In the genomic region with DNA sequence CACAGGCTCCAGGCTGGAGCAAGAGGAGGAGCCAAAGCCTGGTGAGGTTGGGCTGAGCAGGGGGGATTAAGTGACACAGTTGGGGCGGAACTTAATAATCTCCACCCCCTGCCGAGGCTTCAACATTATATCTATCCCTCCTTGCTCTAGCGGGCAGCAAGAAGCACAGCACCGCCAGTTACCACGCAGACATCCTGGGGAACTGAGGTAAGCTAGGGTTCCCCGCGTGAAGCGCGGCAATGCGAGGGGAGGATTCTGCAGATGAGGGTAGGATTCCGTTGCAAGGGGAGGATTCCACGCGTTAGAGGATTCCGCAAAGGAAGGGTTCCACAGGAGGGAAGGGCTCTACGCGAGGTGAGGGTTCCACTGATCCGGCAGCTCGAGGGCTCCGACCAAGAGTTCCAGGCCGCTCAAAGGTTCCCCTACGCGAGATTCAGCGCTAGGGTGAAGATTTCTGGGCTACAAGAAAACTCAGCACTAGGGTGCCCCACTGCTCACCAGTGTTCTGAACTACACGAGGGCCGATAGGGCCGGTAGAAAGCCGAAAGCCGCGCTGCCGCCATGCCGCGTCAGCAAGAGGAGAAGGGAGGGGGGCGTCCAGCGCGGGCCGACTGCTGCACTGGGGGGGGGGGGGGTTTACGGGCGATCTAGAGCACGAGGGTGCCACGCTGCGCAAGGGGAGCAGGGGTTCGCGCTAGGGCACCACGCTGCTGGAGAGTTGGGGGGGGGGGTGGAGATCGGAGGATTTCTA, we compare ENCODE assay signal across 8 mouse cellular contexts. TPM values are rescaled to one million over a fixed set of nuclear protein-coding genes. Genes with fewer than 3 reads are reported as not detected.
DNase-seq lines count a peak whose midpoint lies in the region; ATAC-seq and TF ChIP-seq lines count a peak whose summit lies in the region.

No protein-coding gene starts in this region.

- peak; percentile 67 for DNase-seq in CD4-positive helper T cell, adult 2 months (ENCODE audit: low read depth, low spot score)
- DNase-seq in adrenal gland, adult 8-10 months: peak; percentile 71
- peak; percentile 69 for DNase-seq in lung, adult 2 months
- peak; percentile 63 for DNase-seq in thymus, adult 2 months

- H3K27me3 ChIP-seq in embryonic facial prominence, embryonic 12.5 days: no peaks in the 10 kb centered on the region
- no peaks in the 10 kb centered on the region for H3K27me3 ChIP-seq in heart, embryonic 13.5 days (replicated peaks)
- no peaks in the 10 kb centered on the region for H3K27me3 ChIP-seq in kidney, embryonic 15.5 days
- H3K27me3 ChIP-seq in neural tube, embryonic 13.5 days: no peaks in the 10 kb centered on the region
- no peaks in the 10 kb centered on the region for H3K27me3 ChIP-seq in thymus, adult 2 months (ENCODE audit: control insufficient read depth, insufficient read depth, low read length)

- peak overlapping the region; percentile 49 for H3K4me2 ChIP-seq in embryonic facial prominence, embryonic 12.5 days (replicated peaks)
- H3K4me2 ChIP-seq in heart, embryonic 13.5 days: peak overlapping the region; percentile 73
- peak overlapping the region; percentile 57 for H3K4me2 ChIP-seq in kidney, embryonic 15.5 days
- H3K4me2 ChIP-seq in neural tube, embryonic 13.5 days: peak overlapping the region; percentile 62

- TF ChIP-seq CTCF in lung, adult 2 months (IDR thresholded peaks at IDR 0.05; ENCODE audit: insufficient read depth, low read length): 0 out of 2 replicates have a peak, but pooled peaks have one; percentile 9
- no peak for TF ChIP-seq CTCF in thymus, adult 2 months (IDR thresholded peaks at IDR 0.05; ENCODE audit: borderline replicate concordance, control insufficient read depth, extremely low read depth, insufficient read depth, low read length, poor library complexity)

- peak overlapping the region; percentile 60 for H3K9ac ChIP-seq in embryonic facial prominence, embryonic 12.5 days
- H3K9ac ChIP-seq in heart, embryonic 13.5 days: peak overlapping the region; percentile 94
- H3K9ac ChIP-seq in kidney, embryonic 15.5 days: peak overlapping the region; percentile 68
- peak overlapping the region; percentile 65 for H3K9ac ChIP-seq in neural tube, embryonic 13.5 days

- peaks cover 32% of the 10 kb centered on the region for H3K9me3 ChIP-seq in embryonic facial prominence, embryonic 12.5 days
- peaks cover 25% of the 10 kb centered on the region for H3K9me3 ChIP-seq in heart, embryonic 13.5 days
- peaks cover 31% of the 10 kb centered on the region for H3K9me3 ChIP-seq in kidney, embryonic 15.5 days (replicated peaks)
- peaks cover 34% of the 10 kb centered on the region for H3K9me3 ChIP-seq in neural tube, embryonic 13.5 days

- WGBS in embryonic facial prominence, embryonic 12.5 days: 66% methylated on average over 39 of the region's 45 CpGs
- 48% methylated on average over 43 of the region's 45 CpGs for WGBS in heart, embryonic 13.5 days
- WGBS in kidney, embryonic 15.5 days: 61% methylated on average over 45 of the region's 45 CpGs
- 47% methylated on average over 40 of the region's 45 CpGs for WGBS in lung, adult 2 months
- WGBS in neural tube, embryonic 13.5 days: 50% methylated on average over 44 of the region's 45 CpGs
- WGBS in thymus, adult 2 months: 44% methylated on average over 45 of the region's 45 CpGs

- peaks cover 84% of the 10 kb centered on the region for H3K36me3 ChIP-seq in embryonic facial prominence, embryonic 12.5 days
- peaks cover 99% of the 10 kb centered on the region for H3K36me3 ChIP-seq in heart, embryonic 13.5 days
- H3K36me3 ChIP-seq in kidney, embryonic 15.5 days: peaks cover 96% of the 10 kb centered on the region
- H3K36me3 ChIP-seq in neural tube, embryonic 13.5 days: peaks cover 86% of the 10 kb centered on the region
- no peaks in the 10 kb centered on the region for H3K36me3 ChIP-seq in thymus, adult 2 months (ENCODE audit: control insufficient read depth, insufficient read depth, low read length)

- ATAC-seq in embryonic facial prominence, embryonic 12.5 days (ENCODE audit: insufficient number of reproducible peaks, insufficient read depth, low FRiP score, low TSS enrichment): peak; percentile 80
- ATAC-seq in heart, embryonic 13.5 days (ENCODE audit: extremely low read depth, insufficient number of reproducible peaks, low FRiP score, low TSS enrichment): peak; percentile 75; the same call in 1 of the 2 replicates
- ATAC-seq in kidney, embryonic 15.5 days (replicated peaks; ENCODE audit: low FRiP score): peak; percentile 91
- peak; percentile 77 for ATAC-seq in neural tube, embryonic 13.5 days (ENCODE audit: low read depth)

- peaks cover 5% of the 10 kb centered on the region for H3K4me1 ChIP-seq in embryonic facial prominence, embryonic 12.5 days
- H3K4me1 ChIP-seq in heart, embryonic 13.5 days: peaks cover 77% of the 10 kb centered on the region
- peaks cover 45% of the 10 kb centered on the region for H3K4me1 ChIP-seq in kidney, embryonic 15.5 days
- peaks cover 19% of the 10 kb centered on the region for H3K4me1 ChIP-seq in lung, adult 2 months (ENCODE audit: control insufficient read depth, insufficient read depth, low read length)
- H3K4me1 ChIP-seq in neural tube, embryonic 13.5 days (replicated peaks): peaks cover 5% of the 10 kb centered on the region; the same call in 1 of the 2 replicates
- H3K4me1 ChIP-seq in thymus, adult 2 months (replicated peaks; ENCODE audit: control insufficient read depth, insufficient read depth, low read length): peaks cover 28% of the 10 kb centered on the region

- H3K27ac ChIP-seq in embryonic facial prominence, embryonic 12.5 days: peak overlapping the region; percentile 85
- H3K27ac ChIP-seq in heart, embryonic 13.5 days (replicated peaks): peak overlapping the region; percentile 95
- H3K27ac ChIP-seq in kidney, embryonic 15.5 days: peak overlapping the region; percentile 85
- peak overlapping the region; percentile 74 for H3K27ac ChIP-seq in neural tube, embryonic 13.5 days (replicated peaks)
- peak overlapping the region; percentile 63 for H3K27ac ChIP-seq in thymus, adult 2 months (ENCODE audit: control insufficient read depth, insufficient read depth, low read length)

- H3K4me3 ChIP-seq in embryonic facial prominence, embryonic 12.5 days: peak overlapping the region; percentile 58
- H3K4me3 ChIP-seq in heart, embryonic 13.5 days: peak overlapping the region; percentile 75
- peak overlapping the region; percentile 63 for H3K4me3 ChIP-seq in kidney, embryonic 15.5 days (replicated peaks)
- peak overlapping the region; percentile 87 for H3K4me3 ChIP-seq in lung, adult 2 months (replicated peaks; ENCODE audit: extremely low read depth, low read depth, low read length)
- H3K4me3 ChIP-seq in neural tube, embryonic 13.5 days: peak overlapping the region; percentile 47
- peak overlapping the region; percentile 88 for H3K4me3 ChIP-seq in thymus, adult 2 months (ENCODE audit: control insufficient read depth, insufficient read depth, low read length)

- TF ChIP-seq POLR2A in lung, adult 2 months (IDR thresholded peaks at IDR 0.05; ENCODE audit: borderline replicate concordance, extremely low read depth, low read depth, low read length): peak; percentile 96; the same call in 1 of the 2 replicates
- peak; percentile 82 for TF ChIP-seq POLR2A in thymus, adult 2 months (IDR thresholded peaks at IDR 0.05; ENCODE audit: control insufficient read depth, extremely low read depth, insufficient read depth, low read length, poor library complexity)

RNA-seq across cellular contexts. Expression of gene Igf2r, which starts 28.1 kb away (rescaled TPM):
- total RNA-seq in adrenal gland, adult 8-10 months (2022): 10 to 100 TPM; 75.7 to 93.3 (median 83.9) TPM
- polyA plus RNA-seq in embryonic facial prominence, embryonic 12.5 days (2016; fragmentation: Nextera tagmentation; extraction: Ambion mirVana): 37.1 and 38.1 TPM in 2 replicates
- polyA plus RNA-seq in heart, embryonic 13.5 days (2015; fragmentation: Nextera tagmentation; extraction: Ambion mirVana): 142 and 143 TPM in 2 replicates
- polyA plus RNA-seq in kidney, embryonic 15.5 days (2015; fragmentation: Nextera tagmentation; extraction: Ambion mirVana): 30.1 and 34.6 TPM in 2 replicates
- 26.8 and 27.5 TPM in 2 replicates for polyA plus RNA-seq in lung, adult 2 months (2012; rRNA removed)
- polyA plus RNA-seq in neural tube, embryonic 13.5 days (2015; fragmentation: Nextera tagmentation; extraction: Ambion mirVana): 11.5 and 13.4 TPM in 2 replicates
- polyA plus RNA-seq in thymus, adult 2 months (2012; rRNA removed): 27.7 and 31.8 TPM in 2 replicates

Comparison
In these comparisons a context has a peak if more than half of its experiments do, and no peak if none do; other contexts are left out.
1. Peak in every context shown above with its lines: DNase-seq, ATAC-seq, H3K4me3 ChIP-seq and H3K27ac ChIP-seq.